Mouse (Mus musculus) midbrain, embryonic 14.5 days (tissue): ENCODE measurements around the gene Mpped2. TPM values are rescaled to one million over a fixed set of nuclear protein-coding genes. Genes with fewer than 3 reads are reported as not detected.

ENCODE experiments used
- ATAC-seq: fragments of 200-750 bp; cut with Nextera tagmentation; 2 replicates; pipeline ENCODE4 v1.8.0; 2017; ENCODE audit warnings: moderate number of reproducible peaks, moderate library complexity; ENCODE audit not compliant: low FRiP score, low TSS enrichment
- DNase-seq: peaks from one replicate; pipeline ENCODE4 v3.0.0-alpha.2; 2015
- H3K27ac ChIP-seq: fragments of 300-500 bp; sonication (generic); replicated peaks from 2 replicates; pipeline ENCODE4 v1.5.1; 2014; ENCODE audit warnings: mild to moderate bottlenecking, low read depth, low read length, moderate library complexity
- H3K27me3 ChIP-seq: fragments of 300-500 bp; sonication (generic); 2 replicates; pipeline ENCODE4 v1.6.1; 2014; ENCODE audit warnings: low read length, control low read depth, mixed read lengths; ENCODE audit not compliant: control insufficient read depth, insufficient read depth
- H3K36me3 ChIP-seq: fragments of 300-500 bp; sonication (generic); 2 replicates; pipeline ENCODE4 v1.6.1; 2014; ENCODE audit warnings: low read length, control low read depth; ENCODE audit not compliant: control insufficient read depth, insufficient read depth
- H3K4me1 ChIP-seq: fragments of 300-500 bp; sonication (generic); 2 replicates; pipeline ENCODE4 v1.6.1; 2014; ENCODE audit warnings: mild to moderate bottlenecking, antibody characterized with exemption, low read length, control low read depth; ENCODE audit not compliant: control insufficient read depth, insufficient read depth
- H3K4me2 ChIP-seq: fragments of 300-500 bp; sonication (generic); 2 replicates; pipeline ENCODE4 v1.6.1; 2014; ENCODE audit warnings: mild to moderate bottlenecking, low read length, moderate library complexity
- H3K4me3 ChIP-seq: fragments of 300-500 bp; sonication (generic); replicated peaks from 2 replicates; pipeline ENCODE4 v1.5.1; 2014; ENCODE audit warnings: low read depth, low read length
- H3K9ac ChIP-seq: fragments of 300-500 bp; sonication (generic); replicated peaks from 2 replicates; pipeline ENCODE4 v1.6.1; 2014; ENCODE audit warnings: mild to moderate bottlenecking, low read length, moderate library complexity
- H3K9me3 ChIP-seq: fragments of 300-500 bp; sonication (generic); 2 replicates; pipeline ENCODE4 v1.6.1; 2016; ENCODE audit warnings: low read length, control low read depth, mixed read lengths; ENCODE audit not compliant: control insufficient read depth
- WGBS: fragments of 180-500 bp; shearing (Covaris S2); extraction: QIAGEN DNeasy Blood & Tissue Kit; methylation state at CpG from one replicate; pipeline ENCODE4 v1.1.7; 2014; 5-methylcytosine and 5-hydroxymethylcytosine counted together
- polyA plus RNA-seq: library from polyadenylated mRNA; unstranded; fragments of >200 nt; fragmentation: Nextera tagmentation; extraction: Ambion mirVana; gene quantifications from 2 replicates; pipeline ENCODE4 v1.2.1, GENCODE M21; 2014

The Mpped2 gene
- polyA plus RNA-seq, 1 experiment from 2014 or later = 163 TPM

GRCm38 (mm10) chr2:106911951-106912480, 218.9 kb downstream of the Mpped2 start:
- Histone ChIP-seq H3K4me3 (no peak overlapping the region), H3K27me3 (no peaks in the 10 kb centered on the region), H3K9ac (no peak overlapping the region), H3K9me3 (no peaks in the 10 kb centered on the region), H3K4me2 (no peak overlapping the region), H3K27ac (no peak overlapping the region), H3K4me1 (no peaks in the 10 kb centered on the region), H3K36me3 (no peaks in the 10 kb centered on the region)
- DNase-seq = no peak
- 80% methylated on average over 6 of the region's 6 CpGs for WGBS
- no peak for ATAC-seq
